Comparison of ENCODE assay signal across 13 mouse cellular contexts in genomic region chr10:44357316-44357715, GRCm38 (mm10).
DNase-seq lines count a peak whose midpoint lies in the region; ATAC-seq and TF ChIP-seq lines count a peak whose summit lies in the region.
"Had no signal": no experiment of that assay in that cellular context is flagged by ENCODE, and none has a peak within 500 bp of the region (broad histone marks: within the 10 kb centered on the region; RNA-seq: fewer than 3 reads in every experiment).

No protein-coding gene starts in this region.

- peak; percentile 53 for DNase-seq in lung, postnatal 0 days (ENCODE audit: low spot score)
- no peak for DNase-seq in lung, adult 2 months
- peak; percentile 76 for DNase-seq in embryo, embryonic 10.5 days (ENCODE audit: low spot score)
- DNase-seq in hindbrain, postnatal 0 days (ENCODE audit: low spot score), result peak; percentile 19
- DNase-seq in left cerebral cortex, postnatal 25 days (ENCODE audit: low spot score in 2 of 2), result no peak
- DNase-seq: cerebellum, adult 8-10 months; spleen, adult 18-20 months; thymus, postnatal 25 days had no signal

- TF ChIP-seq CTCF in lung, postnatal 0 days (IDR thresholded peaks at IDR 0.05), result no peak
- no peak for TF ChIP-seq CTCF in lung, adult 2 months (IDR thresholded peaks at IDR 0.05; ENCODE audit: insufficient read depth, low read length)
- no peak for TF ChIP-seq CTCF in hindbrain, postnatal 0 days (IDR thresholded peaks at IDR 0.05; ENCODE audit: low read depth)

- H3K9me3 ChIP-seq in lung, postnatal 0 days (ENCODE audit: low read length), result no peaks in the 10 kb centered on the region
- no peaks in the 10 kb centered on the region for H3K9me3 ChIP-seq in hindbrain, postnatal 0 days (ENCODE audit: low read length)
- no peaks in the 10 kb centered on the region for H3K9me3 ChIP-seq in neural tube, embryonic 13.5 days
- H3K9me3 ChIP-seq in intestine, embryonic 16.5 days (ENCODE audit: control insufficient read depth, low read length), result no peaks in the 10 kb centered on the region
- H3K9me3 ChIP-seq: hindbrain, embryonic 15.5 days; lung, embryonic 15.5 days had no signal

- intact Hi-C loops in left cerebral cortex, postnatal 25 days (cut with DNase I), result no loop called here

- peak; percentile 62 for ATAC-seq in lung, postnatal 0 days
- ATAC-seq in hindbrain, postnatal 0 days, result no peak
- no peak for ATAC-seq in neural tube, embryonic 13.5 days (ENCODE audit: low read depth)
- ATAC-seq in intestine, embryonic 16.5 days, result no peak

- no peak for TF ChIP-seq POLR2A in lung, adult 2 months (IDR thresholded peaks at IDR 0.05; ENCODE audit: borderline replicate concordance, extremely low read depth, low read depth, low read length)

- H3K9ac ChIP-seq in lung, postnatal 0 days (replicated peaks; ENCODE audit: low read depth), result no peak overlapping the region
- no peak overlapping the region for H3K9ac ChIP-seq in hindbrain, postnatal 0 days (replicated peaks; ENCODE audit: low read length)
- H3K9ac ChIP-seq in neural tube, embryonic 13.5 days, result peak overlapping the region; percentile 46; the same call in 1 of the 2 replicates
- H3K9ac ChIP-seq in intestine, embryonic 16.5 days (ENCODE audit: low read depth, low read length), result no peak overlapping the region
- H3K9ac ChIP-seq: hindbrain, embryonic 15.5 days; lung, embryonic 15.5 days had no signal

- no peaks in the 10 kb centered on the region for H3K4me1 ChIP-seq in lung, postnatal 0 days (ENCODE audit: insufficient read depth, low read depth, low read length)
- H3K4me1 ChIP-seq in lung, adult 2 months (ENCODE audit: control insufficient read depth, insufficient read depth, low read length), result peaks cover 4% of the 10 kb centered on the region; the same call in 1 of the 2 replicates
- no peaks in the 10 kb centered on the region for H3K4me1 ChIP-seq in hindbrain, postnatal 0 days (ENCODE audit: insufficient read depth, low read length)
- H3K4me1 ChIP-seq in neural tube, embryonic 13.5 days (replicated peaks), result peaks cover 15% of the 10 kb centered on the region
- H3K4me1 ChIP-seq in intestine, embryonic 16.5 days (ENCODE audit: control insufficient read depth, insufficient read depth, low read length), result peaks cover 4% of the 10 kb centered on the region; the same call in 1 of the 2 replicates

- 11% methylated on average over 13 of the region's 13 CpGs for WGBS in lung, postnatal 0 days
- WGBS in lung, adult 2 months, result 22% methylated on average over 13 of the region's 13 CpGs
- 42% methylated on average over 13 of the region's 13 CpGs for WGBS in hindbrain, postnatal 0 days
- WGBS in neural tube, embryonic 13.5 days, result 11% methylated on average over 13 of the region's 13 CpGs
- WGBS in intestine, embryonic 16.5 days, result 30% methylated on average over 13 of the region's 13 CpGs

- H3K4me2 ChIP-seq in lung, postnatal 0 days (replicated peaks; ENCODE audit: low read depth, low read length), result no peak overlapping the region
- no peak overlapping the region for H3K4me2 ChIP-seq in hindbrain, postnatal 0 days (ENCODE audit: low read depth, low read length)
- no peak overlapping the region for H3K4me2 ChIP-seq in neural tube, embryonic 13.5 days
- no peak overlapping the region for H3K4me2 ChIP-seq in intestine, embryonic 16.5 days (ENCODE audit: low read depth, low read length)
- H3K4me2 ChIP-seq: hindbrain, embryonic 15.5 days; lung, embryonic 15.5 days had no signal

- no peaks in the 10 kb centered on the region for H3K27me3 ChIP-seq in lung, postnatal 0 days (replicated peaks; ENCODE audit: insufficient read depth, low read length)
- H3K27me3 ChIP-seq in hindbrain, postnatal 0 days (ENCODE audit: insufficient read depth, low read length), result no peaks in the 10 kb centered on the region
- no peaks in the 10 kb centered on the region for H3K27me3 ChIP-seq in neural tube, embryonic 13.5 days
- H3K27me3 ChIP-seq in intestine, embryonic 16.5 days (replicated peaks; ENCODE audit: control insufficient read depth, insufficient read depth, low read length), result no peaks in the 10 kb centered on the region
- H3K27me3 ChIP-seq: hindbrain, embryonic 15.5 days; lung, embryonic 15.5 days had no signal

- no peak overlapping the region for H3K4me3 ChIP-seq in lung, postnatal 0 days (ENCODE audit: low read depth, low read length)
- no peak overlapping the region for H3K4me3 ChIP-seq in lung, adult 2 months (replicated peaks; ENCODE audit: extremely low read depth, low read depth, low read length)
- no peak overlapping the region for H3K4me3 ChIP-seq in hindbrain, postnatal 0 days (ENCODE audit: low read length)
- H3K4me3 ChIP-seq in neural tube, embryonic 13.5 days, result no peak overlapping the region
- H3K4me3 ChIP-seq in intestine, embryonic 16.5 days (ENCODE audit: low read length), result no peak overlapping the region
- H3K4me3 ChIP-seq: erythroblast, embryonic 14.5 days; hindbrain, embryonic 15.5 days; lung, embryonic 15.5 days had no signal

- no peaks in the 10 kb centered on the region for H3K36me3 ChIP-seq in lung, postnatal 0 days (ENCODE audit: insufficient read depth, low read length)
- H3K36me3 ChIP-seq in hindbrain, postnatal 0 days (ENCODE audit: insufficient read depth, low read length), result no peaks in the 10 kb centered on the region
- H3K36me3 ChIP-seq in neural tube, embryonic 13.5 days, result no peaks in the 10 kb centered on the region
- no peaks in the 10 kb centered on the region for H3K36me3 ChIP-seq in intestine, embryonic 16.5 days (ENCODE audit: control insufficient read depth, insufficient read depth, low read length)
- H3K36me3 ChIP-seq: hindbrain, embryonic 15.5 days; lung, embryonic 15.5 days had no signal

- no peak overlapping the region for H3K27ac ChIP-seq in lung, postnatal 0 days (ENCODE audit: low read length)
- H3K27ac ChIP-seq in hindbrain, postnatal 0 days, result no peak overlapping the region
- no peak overlapping the region; the same call in 1 of the 2 replicates for H3K27ac ChIP-seq in neural tube, embryonic 13.5 days (replicated peaks)
- H3K27ac ChIP-seq in intestine, embryonic 16.5 days (ENCODE audit: low read length), result no peak overlapping the region
- H3K27ac ChIP-seq: hindbrain, embryonic 15.5 days; lung, embryonic 15.5 days had no signal

- TF ChIP-seq EP300 in lung, postnatal 0 days (IDR thresholded peaks at IDR 0.05), result 0 out of 2 replicates have a peak, but pooled peaks have one; percentile 14

Comparison
In these comparisons a context has a peak if more than half of its experiments do, and no peak if none do; other contexts are left out.
1. DNase-seq: peak in lung, postnatal 0 days (single experiment), embryo, embryonic 10.5 days (single experiment) and hindbrain, postnatal 0 days (single experiment); none in lung, adult 2 months (single experiment) and left cerebral cortex, postnatal 25 days (0 of 2).